Mouse (Mus musculus) intestine, postnatal 0 days (tissue): ENCODE measurements around the gene Frmpd2. TPM values are rescaled to one million over a fixed set of nuclear protein-coding genes. Genes with fewer than 3 reads are reported as not detected.

Experiments
- ATAC-seq: fragments of 200-750 bp; cut with Nextera tagmentation; 2 replicates; pipeline ENCODE4 v1.8.0; 2017; ENCODE audit warnings: mild to moderate bottlenecking, moderate TSS enrichment, moderate library complexity
- H3K27ac ChIP-seq: fragments of 300-500 bp; sonication (generic); 2 replicates; pipeline ENCODE4 v1.5.1; 2014; ENCODE audit warnings: mild to moderate bottlenecking, low read depth, low read length, moderate library complexity
- H3K27me3 ChIP-seq: fragments of 300-500 bp; sonication (generic); replicated peaks from 2 replicates; pipeline ENCODE4 v1.6.1; 2014; ENCODE audit warnings: low read length, mixed read lengths; ENCODE audit not compliant: control insufficient read depth, insufficient read depth
- H3K36me3 ChIP-seq: fragments of 300-500 bp; sonication (generic); 2 replicates; pipeline ENCODE4 v1.6.1; 2014; ENCODE audit warnings: mild to moderate bottlenecking, moderate library complexity; ENCODE audit not compliant: control insufficient read depth, insufficient read depth
- H3K4me1 ChIP-seq: fragments of 300-500 bp; sonication (generic); replicated peaks from 2 replicates; pipeline ENCODE4 v1.6.1; 2014; ENCODE audit warnings: antibody characterized with exemption, low read length, mixed read lengths; ENCODE audit not compliant: control insufficient read depth, insufficient read depth
- H3K4me2 ChIP-seq: fragments of 300-500 bp; sonication (generic); replicated peaks from 2 replicates; pipeline ENCODE4 v1.6.1; 2014; ENCODE audit warnings: low read depth, mild to moderate bottlenecking, moderate library complexity
- H3K4me3 ChIP-seq: fragments of 300-500 bp; sonication (generic); 2 replicates; pipeline ENCODE4 v1.5.1; 2014; ENCODE audit warnings: low read depth, low read length
- H3K9ac ChIP-seq: fragments of 300-500 bp; sonication (generic); 2 replicates; pipeline ENCODE4 v1.6.1; 2014; ENCODE audit warnings: mild to moderate bottlenecking, low read depth, low read length
- H3K9me3 ChIP-seq: fragments of 300-500 bp; sonication (generic); 2 replicates; pipeline ENCODE4 v1.6.1; 2016; ENCODE audit warnings: mixed run types; ENCODE audit not compliant: control insufficient read depth
- CTCF ChIP-seq: sonication (generic); IDR thresholded peaks from 2 replicates; pipeline ENCODE4 v1.5.1; 2016; ENCODE audit warnings: low read depth, mild to moderate bottlenecking, control low read depth, antibody characterized with exemption, moderate library complexity
- WGBS: fragments of 180-500 bp; shearing (Covaris S2); extraction: QIAGEN DNeasy Blood & Tissue Kit; methylation state at CpG from one replicate; pipeline ENCODE4 v1.1.7; 2014; 5-methylcytosine and 5-hydroxymethylcytosine counted together
- polyA plus RNA-seq: library from polyadenylated mRNA; unstranded; fragments of >200 nt; fragmentation: Nextera tagmentation; extraction: Ambion mirVana; gene quantifications from 2 replicates; pipeline ENCODE4 v1.2.1, GENCODE M21; 2015

Gene Frmpd2
- polyA plus RNA-seq, 1 experiment from 2014 or later = not detected

DNA sequence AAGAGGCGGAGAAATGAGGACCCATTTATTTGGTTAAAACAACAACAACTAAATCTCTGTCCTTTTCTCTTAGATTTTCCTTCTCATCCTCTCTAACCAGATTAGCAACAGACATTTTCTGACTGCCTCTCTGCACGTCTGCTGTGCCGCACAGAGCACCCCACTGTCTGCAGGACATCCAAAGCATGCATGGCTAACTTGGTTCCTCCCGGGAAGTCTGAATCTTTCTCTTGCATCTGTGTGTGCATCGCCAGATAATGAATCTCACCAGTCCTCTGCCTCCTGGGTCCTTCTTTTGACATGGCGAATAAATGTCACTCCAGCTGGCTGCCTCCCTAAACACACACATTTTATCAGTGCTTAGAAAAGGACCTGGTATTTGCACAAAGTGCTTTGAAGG, 99.2 kb downstream of the Frmpd2 start:
- whole genome bisulfite sequencing = 41% methylated on average over 6 of the region's 6 CpGs
- H3K4me3 ChIP-seq = no peak overlapping the region
- H3K36me3 ChIP-seq = no peaks in the 10 kb centered on the region
- no peak overlapping the region for H3K4me2 ChIP-seq
- TF ChIP-seq CTCF = no peak
- H3K27ac ChIP-seq = no peak overlapping the region
- H3K4me1 ChIP-seq = no peaks in the 10 kb centered on the region
- H3K9me3 ChIP-seq = no peaks in the 10 kb centered on the region
- no peak overlapping the region for H3K9ac ChIP-seq
- no peaks in the 10 kb centered on the region for H3K27me3 ChIP-seq
- ATAC-seq = no peak

DNA sequence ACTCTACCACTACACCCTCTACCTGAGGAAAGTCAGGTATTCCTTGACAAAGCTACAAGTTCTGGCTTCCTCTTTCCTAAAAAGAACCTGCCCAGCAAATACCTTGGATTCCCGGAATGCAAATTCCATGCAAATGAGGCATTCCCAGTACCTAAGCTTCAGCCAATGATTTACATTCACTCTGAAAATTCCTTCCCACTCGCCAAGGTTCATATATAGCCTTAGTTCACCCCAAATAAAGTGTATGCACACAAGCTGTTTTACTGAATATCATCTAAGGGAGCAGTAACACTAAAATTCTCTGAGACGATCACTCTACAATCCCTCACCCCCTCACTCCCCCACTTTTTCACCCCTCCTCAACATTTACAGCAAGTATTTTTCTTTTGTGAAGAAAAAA, 102.1 kb downstream of the Frmpd2 start:
- Histone ChIP-seq H3K4me2 (no peak overlapping the region), H3K9me3 (no peaks in the 10 kb centered on the region), H3K9ac (no peak overlapping the region), H3K4me3 (no peak overlapping the region), H3K27ac (no peak overlapping the region), H3K4me1 (no peaks in the 10 kb centered on the region), H3K27me3 (no peaks in the 10 kb centered on the region), H3K36me3 (no peaks in the 10 kb centered on the region)
- TF ChIP-seq CTCF = no peak
- ATAC-seq = no peak
- WGBS = 77% methylated on average over 3 of the region's 3 CpGs

DNA sequence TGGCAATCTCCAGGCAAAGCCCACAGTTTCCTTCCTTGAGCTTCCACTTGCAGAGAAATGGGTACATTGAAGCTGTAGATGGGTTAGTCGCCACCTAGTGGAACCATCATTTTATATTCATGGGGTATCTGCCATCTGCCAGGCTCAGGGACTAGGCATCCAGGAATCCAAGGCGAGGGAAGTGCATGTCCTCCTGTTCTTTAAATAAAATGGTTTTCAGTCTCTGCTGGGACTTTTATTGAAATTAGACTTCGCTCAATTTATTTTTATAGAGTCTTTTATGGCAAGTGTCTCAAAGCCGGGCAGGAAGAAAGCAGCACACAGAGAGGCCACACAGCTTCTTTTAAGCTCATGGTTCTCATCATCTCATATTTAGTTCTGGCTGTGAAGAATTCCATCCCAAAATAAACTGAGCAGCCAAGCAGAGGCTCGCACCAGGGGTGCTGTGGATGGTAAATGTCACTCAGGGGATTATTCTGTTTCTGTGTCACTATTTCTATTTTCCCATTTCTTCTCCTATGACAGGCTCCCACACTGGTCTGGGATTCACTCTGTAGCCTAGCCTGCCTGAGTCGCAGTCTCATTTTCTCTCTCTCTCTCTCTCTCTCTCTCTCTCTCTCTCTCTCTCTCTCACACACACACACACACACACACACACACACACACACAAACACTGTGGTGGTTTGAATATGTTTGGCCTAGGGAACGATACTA, 108.4 kb downstream of the Frmpd2 start:
- 65% methylated on average over 7 of the region's 7 CpGs for WGBS
- ATAC-seq = no peak
- H3K9ac ChIP-seq = no peak overlapping the region
- H3K27ac ChIP-seq = no peak overlapping the region
- H3K27me3 ChIP-seq = no peaks in the 10 kb centered on the region
- no peaks in the 10 kb centered on the region for H3K4me1 ChIP-seq
- no peaks in the 10 kb centered on the region for H3K9me3 ChIP-seq
- H3K36me3 ChIP-seq = no peaks in the 10 kb centered on the region
- 0 out of 2 replicates have a peak, but pooled peaks have one; percentile 12 for TF ChIP-seq CTCF
- no peak overlapping the region for H3K4me3 ChIP-seq
- H3K4me2 ChIP-seq = no peak overlapping the region

DNA sequence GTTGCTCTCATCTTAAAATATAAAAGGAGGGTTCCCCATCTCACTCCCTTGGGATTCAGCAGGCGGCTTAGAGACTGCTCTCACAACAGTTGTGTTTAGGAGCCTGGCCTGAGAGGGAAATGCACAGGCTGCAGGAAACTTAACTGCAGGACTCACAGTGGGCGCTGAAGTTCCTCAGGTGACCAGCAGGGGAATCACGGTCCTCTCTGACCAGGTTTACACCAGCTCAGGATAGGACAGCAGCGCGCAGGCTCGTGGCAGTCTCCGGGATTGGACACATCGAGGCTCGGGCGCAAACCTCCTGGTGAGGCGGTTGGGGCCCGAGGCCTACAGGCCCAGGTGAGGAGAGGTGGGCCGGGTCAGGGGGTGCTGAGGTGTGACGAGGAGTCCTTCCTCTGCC, 117.5 kb downstream of the Frmpd2 start, which contains the start of gene Ptpn20:
Gene Ptpn20 (plus strand): TSS at position 257 of the 400 bp plus-strand sequence.
- WGBS = 77% methylated on average over 14 of the region's 14 CpGs
- no peak for ATAC-seq

DNA sequence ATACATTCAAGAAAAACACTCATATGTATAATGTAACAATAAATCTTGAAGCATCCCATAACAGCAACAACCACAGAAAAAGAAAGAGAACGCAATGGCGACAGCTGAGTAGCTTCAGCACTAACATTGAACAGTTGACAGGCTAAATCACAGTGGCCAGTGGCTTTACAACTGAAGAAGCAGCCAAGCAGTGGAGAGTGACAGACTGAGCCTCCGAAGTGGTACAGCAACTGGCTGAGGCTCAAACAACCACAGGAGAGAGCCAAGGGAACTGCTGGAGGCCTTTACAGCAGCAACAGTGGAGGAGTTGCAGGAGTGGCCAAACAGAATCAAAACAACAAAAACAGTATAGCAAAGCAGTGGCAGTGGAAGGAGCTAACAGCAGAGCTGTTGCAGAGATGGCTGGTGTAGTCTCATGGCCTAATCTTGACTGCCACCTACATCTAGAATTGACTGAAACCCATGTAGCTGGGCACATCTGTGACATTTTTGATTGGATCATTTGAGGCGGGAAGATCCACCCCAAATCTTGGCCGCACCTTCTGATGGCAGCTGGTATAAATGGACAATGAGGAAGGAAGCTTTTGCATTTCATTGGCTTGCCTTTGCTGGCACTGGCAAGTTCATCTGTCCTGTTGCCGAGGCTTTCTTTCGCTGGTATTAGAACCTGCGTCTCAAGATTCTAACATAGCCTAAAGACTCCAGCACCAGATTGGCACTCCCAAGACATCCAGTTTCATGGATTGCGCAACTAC, 127.1 kb downstream of the Frmpd2 start:
- Histone ChIP-seq H3K4me1 (no peaks in the 10 kb centered on the region), H3K4me2 (no peak overlapping the region), H3K27ac (no peak overlapping the region), H3K9ac (no peak overlapping the region), H3K36me3 (no peaks in the 10 kb centered on the region), H3K4me3 (no peak overlapping the region), H3K9me3 (no peaks in the 10 kb centered on the region), H3K27me3 (no peaks in the 10 kb centered on the region)
- no peak for TF ChIP-seq CTCF
- 84% methylated on average over 9 of the region's 9 CpGs for WGBS
- no peak for ATAC-seq

More for the DNA sequence above, 117.5 kb downstream of the Frmpd2 start, which contains the start of gene Ptpn20:
- Histone ChIP-seq H3K27me3 (no peaks in the 10 kb centered on the region), H3K9ac (no peak within 1 kb of the TSS), H3K36me3 (no peaks in the 10 kb centered on the region), H3K4me2 (no peak within 1 kb of the TSS), H3K9me3 (no peaks in the 10 kb centered on the region), H3K27ac (no peak within 1 kb of the TSS), H3K4me1 (no peaks in the 10 kb centered on the region), H3K4me3 (no peak within 1 kb of the TSS)
- peak; percentile 52 for TF ChIP-seq CTCF

DNA sequence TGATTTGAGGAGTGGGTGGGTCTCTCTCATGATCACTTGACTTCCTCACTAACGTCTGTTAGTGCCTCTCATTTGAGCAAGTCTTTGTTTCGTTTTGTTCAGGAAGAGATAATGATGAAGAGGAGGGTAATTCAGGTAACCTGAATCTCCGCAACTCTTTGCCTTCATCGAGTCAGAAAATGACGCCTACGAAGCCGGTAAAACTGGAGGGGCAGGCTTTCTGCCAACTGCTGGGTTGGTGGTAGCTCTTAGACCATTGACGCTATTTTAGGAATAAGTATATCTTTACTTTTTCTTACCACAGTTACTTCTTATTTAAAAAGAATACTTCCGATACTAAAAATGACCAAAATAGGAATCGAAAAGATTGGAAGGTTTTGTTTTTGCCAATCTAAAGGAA, 135.9 kb downstream of the Frmpd2 start:
- WGBS = 80% methylated on average over 10 of the region's 10 CpGs
- Histone ChIP-seq H3K9ac (no peak overlapping the region), H3K27me3 (no peaks in the 10 kb centered on the region), H3K4me2 (no peak overlapping the region), H3K27ac (no peak overlapping the region), H3K36me3 (no peaks in the 10 kb centered on the region), H3K4me3 (no peak overlapping the region), H3K4me1 (no peaks in the 10 kb centered on the region), H3K9me3 (no peaks in the 10 kb centered on the region)
- no peak for ATAC-seq
- no peak for TF ChIP-seq CTCF

Other genes starting within 250 kb of the Frmpd2 start
- gene Mapk8, start 24.5 kb upstream of the Frmpd2 start, polyA plus RNA-seq = 7.1 and 8.6 TPM in 2 replicates
- 0.04 TPM in 2 replicates for gene Ptpn20, start 117.5 kb downstream of the Frmpd2 start, polyA plus RNA-seq